Mouse (Mus musculus) left cerebral cortex, postnatal 25 days (tissue): ENCODE measurements around the gene Pus7l. TPM values are rescaled to one million over a fixed set of nuclear protein-coding genes. Genes with fewer than 3 reads are reported as not detected.

ENCODE experiments used
- DNase-seq, 2 experiments: peaks; one replicate each; pipeline ENCODE4 v3.0.0; 2022; ENCODE audit warnings: low spot score in 2 of 2, mixed read lengths in 1 of 2
- intact Hi-C: fragments of 180-260 bp; cut with DNase I; formaldehyde crosslinking; loops from one replicate; pipeline ENCODE4 v1.15.1; 2025
- total RNA-seq, 2 experiments: library from RNA; stranded (reverse); gene quantifications; 2 replicates each; pipeline ENCODE4 v1.2.3; 2021

Pus7l gene
- total RNA-seq: 1 to 10 TPM; 2.8 to 5.1 TPM

- peak; percentile 90 to 94 for DNase-seq
- intact Hi-C loops: no loop called here
Observed at GRCm38 (mm10) chr15:94543409-94544051, at the start of gene Pus7l, which contains the start of gene Irak4. Gene Pus7l (minus strand): TSS chr15:94543547. Gene Irak4 (plus strand): TSS chr15:94543643.

GRCm38 (mm10) chr15:94591356-94591755 lies 48.0 kb upstream of the Pus7l start:
- no peak for DNase-seq
- intact Hi-C loops: no loop called here

DNA sequence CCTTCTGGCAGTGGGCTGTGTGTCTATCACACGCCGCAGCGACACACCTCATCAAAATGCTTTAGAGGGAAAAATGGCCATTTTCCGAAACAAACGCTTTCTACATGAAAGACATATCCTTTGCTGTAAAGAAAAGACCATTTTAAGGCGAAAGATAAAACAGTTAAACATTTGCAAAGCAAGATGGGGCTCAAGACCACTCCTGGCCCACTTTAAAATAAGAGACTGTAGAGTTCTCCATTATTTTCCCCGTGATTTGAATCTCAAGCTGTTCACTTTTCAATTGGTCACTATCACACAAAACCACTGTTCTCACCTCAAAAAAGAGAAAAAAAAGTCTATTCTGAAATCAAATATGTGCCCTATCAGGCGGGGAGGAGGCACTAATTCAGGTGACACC lies 46.7 kb upstream of the Pus7l start:
- DNase-seq: no peak
- intact Hi-C loops: no loop called here

- DNase-seq: peak; percentile 97 to 98
- intact Hi-C loops: no loop called here
Observed at GRCm38 (mm10) chr15:94589219-94590075, 46.1 kb upstream of the Pus7l start, which contains the start of gene Twf1. Gene Twf1 (minus strand): TSS chr15:94589889.

GRCm38 (mm10) chr15:94587826-94588715 lies 44.7 kb upstream of the Pus7l start:
- DNase-seq: no peak
- intact Hi-C loops: no loop called here

DNA sequence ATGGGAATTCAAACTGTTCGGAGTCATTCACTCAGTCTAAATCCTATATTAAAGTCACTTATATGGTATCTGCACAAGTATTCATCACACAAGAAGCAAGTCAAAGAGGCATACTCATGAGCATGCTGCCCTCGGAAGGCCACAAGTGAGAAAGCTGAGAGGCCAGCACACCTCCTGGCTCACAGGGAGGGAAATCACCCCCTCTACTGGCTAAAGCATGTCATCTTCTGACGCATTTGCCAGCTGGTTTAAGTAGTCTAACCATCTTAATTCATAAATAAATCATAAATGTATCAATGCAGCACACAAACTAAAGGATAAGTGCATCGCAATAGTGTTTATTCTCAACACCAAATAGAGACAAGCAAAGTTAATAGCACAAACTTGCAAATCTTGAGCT lies 41.4 kb upstream of the Pus7l start:
- intact Hi-C loops: no loop called here
- no peak for DNase-seq

DNA sequence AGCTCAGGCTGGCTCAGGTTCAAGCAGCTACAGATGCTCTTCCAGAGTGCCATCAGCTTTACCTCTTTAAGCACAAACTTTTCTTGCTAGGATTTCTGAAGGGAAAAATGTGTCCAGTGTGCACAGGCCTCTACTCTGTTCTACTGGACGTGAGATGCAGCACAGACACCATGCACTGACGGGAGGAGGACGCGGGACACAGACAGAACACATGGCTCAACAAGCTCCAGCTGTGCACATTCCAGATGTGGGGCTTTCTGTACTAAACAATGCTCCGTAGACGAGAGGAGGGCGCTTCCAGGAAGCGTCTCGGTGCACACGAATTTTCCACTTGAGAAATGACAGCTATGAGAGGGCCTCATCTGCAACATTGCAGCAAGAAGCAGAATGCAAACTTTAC lies 39.8 kb upstream of the Pus7l start:
- intact Hi-C loops: no loop called here
- DNase-seq: no peak

- DNase-seq: no peak
- intact Hi-C loops: no loop called here
Observed at GRCm38 (mm10) chr15:94582000-94582593, 38.8 kb upstream of the Pus7l start.

DNA sequence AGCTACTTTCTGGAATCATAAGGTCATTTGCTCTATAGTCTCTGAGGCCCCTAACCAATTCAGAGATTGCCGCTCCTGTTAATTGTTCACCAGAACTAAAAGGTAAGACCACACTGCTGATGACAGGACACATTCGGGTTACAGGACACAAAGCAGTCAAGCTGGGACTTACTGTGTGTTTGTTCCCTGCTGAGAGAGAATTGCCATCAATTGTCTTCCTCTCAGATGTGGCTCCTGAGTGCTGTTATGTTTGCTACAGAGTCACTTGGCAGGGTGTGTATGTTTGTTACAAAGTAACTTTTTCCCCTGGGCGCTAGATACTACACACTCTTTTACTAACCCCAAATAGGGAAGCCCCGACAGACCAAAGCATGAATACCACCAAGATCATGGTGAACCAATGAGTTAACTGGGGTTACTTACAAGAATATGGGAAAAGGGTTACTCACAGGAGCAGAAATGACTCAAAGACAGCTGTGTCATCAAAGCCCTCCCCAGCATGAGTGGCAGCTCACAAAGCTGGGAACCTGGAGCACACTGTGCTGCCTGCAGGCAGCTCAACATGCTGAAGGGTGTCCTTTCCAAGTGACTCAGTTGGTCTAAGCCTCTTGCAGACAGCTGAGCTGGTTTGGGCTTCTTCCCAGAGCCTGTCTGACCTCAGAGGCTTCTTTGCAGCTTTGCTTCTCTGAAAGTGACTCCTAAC lies 31.4 kb upstream of the Pus7l start:
- intact Hi-C loops: no loop called here
- no peak for DNase-seq

- no peak for DNase-seq
- intact Hi-C loops: no loop called here
Observed at GRCm38 (mm10) chr15:94572746-94573145, 29.4 kb upstream of the Pus7l start.

DNA sequence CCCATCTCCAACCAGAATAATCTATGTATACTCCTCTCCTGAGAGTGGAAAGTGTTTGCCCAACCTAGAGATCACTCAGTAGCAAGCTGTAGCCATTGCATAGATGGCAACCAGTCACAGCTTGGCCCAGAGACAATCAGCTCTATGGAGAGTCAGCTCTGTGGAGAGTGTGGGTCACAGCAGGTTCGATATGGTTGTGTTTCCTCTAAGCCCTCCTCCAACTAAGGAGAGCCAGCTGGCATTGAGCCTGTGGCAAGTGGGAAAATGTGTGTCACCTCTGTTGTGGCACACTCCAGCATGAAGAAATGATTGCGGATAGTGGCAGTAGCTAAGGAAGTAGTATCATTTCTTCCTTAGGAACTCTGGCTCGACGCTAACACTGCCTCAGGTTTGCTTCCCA lies 28.2 kb upstream of the Pus7l start:
- intact Hi-C loops: no loop called here
- DNase-seq: no peak

DNA sequence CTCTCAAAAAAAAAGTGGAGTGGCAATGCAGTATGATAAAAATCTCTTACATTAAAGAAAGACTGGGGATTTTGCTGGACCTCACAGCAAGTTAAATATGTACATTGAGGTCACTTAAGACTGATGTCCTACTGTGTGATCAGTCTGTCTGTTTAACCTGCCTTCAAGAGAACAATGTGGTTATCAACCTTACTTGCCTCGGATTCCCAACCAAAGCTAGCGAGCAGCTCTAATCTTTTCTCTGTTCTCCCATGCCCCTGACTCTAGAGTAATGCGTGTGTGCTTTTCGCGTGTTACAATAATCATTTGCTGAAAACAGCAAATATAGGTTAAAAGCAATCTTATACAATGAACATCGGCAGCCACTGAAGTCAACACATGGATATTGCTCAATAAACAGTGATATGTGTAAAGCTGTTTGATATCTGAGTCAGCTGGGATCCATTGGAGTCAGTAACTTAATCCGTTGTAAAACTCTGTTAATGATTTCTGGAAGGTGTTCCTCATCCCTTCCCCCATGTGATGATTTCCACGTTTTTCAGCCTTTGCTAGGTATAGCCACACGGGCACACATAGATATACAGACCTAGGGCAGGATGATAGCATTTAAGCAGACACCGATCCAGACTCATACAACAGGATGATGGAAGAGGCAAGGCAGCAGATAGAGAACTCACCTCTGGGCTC lies 25.3 kb upstream of the Pus7l start:
- intact Hi-C loops: no loop called here

DNA sequence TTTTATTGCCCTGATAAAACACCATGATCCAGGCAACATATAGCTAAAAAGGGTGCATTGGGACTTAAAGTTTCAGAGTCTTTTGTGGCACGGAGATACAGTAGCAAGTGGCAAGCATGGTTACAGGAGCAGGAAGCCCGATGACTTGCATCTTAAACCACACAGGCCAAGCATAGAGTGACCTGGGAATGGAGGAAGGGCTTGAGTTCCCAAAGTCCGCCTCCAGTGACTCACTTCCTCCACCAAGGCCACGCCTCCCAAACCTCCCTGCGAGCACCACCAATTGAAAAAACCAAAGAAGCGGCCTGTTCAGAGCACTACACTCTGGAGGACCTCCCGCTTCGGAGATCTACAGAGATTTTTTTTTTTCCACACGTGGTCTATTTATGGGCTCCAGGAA lies 22.5 kb upstream of the Pus7l start:
- DNase-seq: no peak
- intact Hi-C loops: no loop called here

More for the DNA sequence above, 25.3 kb upstream of the Pus7l start:
- DNase-seq: no peak

GRCm38 (mm10) chr15:94564909-94565308 lies 21.6 kb upstream of the Pus7l start:
- intact Hi-C loops: no loop called here
- no peak for DNase-seq

GRCm38 (mm10) chr15:94558895-94559656 lies 15.7 kb upstream of the Pus7l start:
- intact Hi-C loops: loop anchor here (5.0 kb wide), 1 partner anchor 43 kb away; no protein-coding TSS in a partner anchor
- no peak for DNase-seq

DNA sequence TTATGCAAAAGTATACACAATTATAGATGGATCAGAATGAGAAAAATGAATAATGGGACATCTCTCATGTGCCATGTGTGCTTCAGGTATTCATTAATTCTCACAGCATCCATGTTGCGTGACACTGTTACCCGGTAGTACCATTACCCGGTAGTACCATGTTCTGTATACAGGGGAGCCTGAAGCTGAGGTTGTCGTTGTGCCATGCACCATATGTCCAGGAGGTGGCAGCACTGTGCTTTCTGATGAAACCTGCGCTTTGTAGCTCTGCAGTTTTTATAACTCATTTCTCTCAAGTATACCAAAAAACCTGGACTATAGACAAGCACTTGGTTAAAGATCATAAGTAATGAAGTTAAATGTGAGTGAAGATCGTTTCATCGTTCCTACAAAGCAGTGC lies 14.1 kb upstream of the Pus7l start:
- peak; percentile 87 to 92 for DNase-seq
- intact Hi-C loops: loop anchor here (1.0 to 5.0 kb wide), 2 partner anchors 45 to 104 kb away; no protein-coding TSS in a partner anchor

DNA sequence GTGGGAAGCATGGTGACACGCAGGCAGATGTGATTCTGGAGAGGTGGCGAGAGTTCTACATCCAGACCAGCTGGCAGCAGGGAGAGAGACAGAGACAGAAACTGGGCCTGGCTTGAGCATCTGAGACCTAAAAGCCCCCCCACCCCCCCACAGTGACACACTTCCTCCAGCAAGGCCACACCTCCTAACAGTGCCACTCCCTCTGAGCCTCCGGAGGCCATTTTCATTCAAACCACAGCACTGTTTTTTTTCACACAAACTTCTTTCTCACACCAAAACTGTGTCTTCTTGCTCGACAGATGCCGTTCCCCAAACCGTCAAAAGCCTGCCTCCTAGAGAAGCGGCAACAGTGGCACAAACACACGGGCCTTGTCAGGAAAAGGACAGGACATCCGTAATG lies 10.2 kb upstream of the Pus7l start:
- no peak for DNase-seq
- intact Hi-C loops: no loop called here

GRCm38 (mm10) chr15:94544844-94545243 lies 1.5 kb upstream of the Pus7l start:
- DNase-seq: no peak
- intact Hi-C loops: no loop called here
